Mouse (Mus musculus) liver, postnatal 0 days (tissue): ENCODE measurements around the gene Rer1.

Experiments
- CTCF ChIP-seq: sonication (generic); IDR thresholded peaks from 2 replicates; pipeline ENCODE4 v1.5.1; 2016; ENCODE audit warnings: antibody characterized with exemption, low read depth
- EP300 ChIP-seq: IDR thresholded peaks from 2 replicates; pipeline ENCODE4 v1.6.1; 2016; ENCODE audit warnings: antibody characterized with exemption, low read depth, mild to moderate bottlenecking

DNA sequence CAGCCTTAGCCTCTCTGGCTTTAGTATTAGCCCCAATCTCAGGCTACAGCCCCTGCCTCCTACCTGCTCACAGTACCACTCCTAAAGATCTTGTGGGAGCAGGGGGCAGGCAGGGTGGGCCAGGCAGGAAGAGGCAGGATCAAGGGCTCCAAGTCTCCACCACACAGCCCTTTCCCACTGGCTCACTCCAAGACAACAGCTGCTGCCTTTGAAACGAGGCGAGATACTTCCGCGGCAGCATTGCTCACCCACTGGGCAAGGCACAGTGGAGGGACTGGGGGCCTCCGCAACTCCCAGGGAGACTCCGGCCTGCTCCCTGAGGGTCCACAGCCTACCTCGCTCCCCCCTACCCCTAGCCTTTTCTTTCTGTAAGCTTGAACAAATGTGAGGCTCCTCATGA is 52.0 kb downstream of the Rer1 start:
- TF ChIP-seq EP300 (no peak), CTCF (no peak)
